Mouse (Mus musculus) MEL (cell line): ENCODE measurements around the gene Diaph2. TPM values are rescaled to one million over a fixed set of nuclear protein-coding genes. Genes with fewer than 3 reads are reported as not detected.

Source experiments
- DNase-seq: peaks from one replicate; pipeline ENCODE4 v3.0.0; 2011; ENCODE audit warnings: low read depth, low spot score
- H3K27ac ChIP-seq: 2 replicates; pipeline ENCODE4 v1.5.1; 2012; ENCODE audit warnings: low read depth, mild to moderate bottlenecking, control low read depth, low read length, moderate library complexity; ENCODE audit not compliant: control insufficient read depth
- H3K27me3 ChIP-seq, 2 experiments: fragments of 150-350 bp in 1 of 2; sonication (generic) in 1 of 2; 2 replicates each; pipeline ENCODE4 v1.6.1; 2012; ENCODE audit warnings: low read length in 2 of 2, mild to moderate bottlenecking in 2 of 2, improper control_type of control experiment in 1 of 2, moderate library complexity in 1 of 2; ENCODE audit not compliant: insufficient read depth in 2 of 2, control insufficient read depth in 1 of 2
- H3K36me3 ChIP-seq, 2 experiments: 2 replicates each; pipeline ENCODE4 v1.6.1; 2012 to 2014; ENCODE audit warnings: low read length in 2 of 2, improper control_type of control experiment in 1 of 2, inconsistent platforms in 1 of 2, mild to moderate bottlenecking in 1 of 2; ENCODE audit not compliant: insufficient read depth in 2 of 2, control insufficient read depth in 1 of 2
- H3K4me1 ChIP-seq, 2 experiments: fragments of 150-350 bp in 1 of 2; sonication (generic) in 1 of 2; 2 replicates each; pipeline ENCODE4 v1.6.1; 2012; ENCODE audit warnings: low read length in 2 of 2, improper control_type of control experiment in 1 of 2, mild to moderate bottlenecking in 1 of 2; ENCODE audit not compliant: insufficient read depth in 2 of 2, control insufficient read depth in 1 of 2
- H3K4me3 ChIP-seq, 2 experiments: fragments of 150-350 bp in 1 of 2; sonication (generic) in 1 of 2; 2 replicates each; pipeline ENCODE4 v1.5.1; 2012; ENCODE audit warnings: low read depth in 2 of 2, low read length in 2 of 2, mild to moderate bottlenecking in 2 of 2, moderate library complexity in 2 of 2, control low read depth in 1 of 2, improper control_type of control experiment in 1 of 2; ENCODE audit not compliant: control insufficient read depth in 1 of 2, insufficient read depth in 1 of 2
- H3K79me2 ChIP-seq: 2 replicates; pipeline ENCODE4 v1.6.1; 2012; ENCODE audit warnings: mild to moderate bottlenecking, low read length, moderate library complexity; ENCODE audit not compliant: control insufficient read depth, poor library complexity, insufficient read depth
- H3K9ac ChIP-seq: 2 replicates; pipeline ENCODE4 v1.6.1; 2012; ENCODE audit warnings: low read depth, mild to moderate bottlenecking, control low read depth, low read length, moderate library complexity; ENCODE audit not compliant: control insufficient read depth, poor library complexity, severe bottlenecking
- H3K9me3 ChIP-seq: fragments of 150-350 bp; sonication (generic); replicated peaks from 2 replicates; pipeline ENCODE4 v1.6.1; 2012; ENCODE audit warnings: mild to moderate bottlenecking, low read length, improper control_type of control experiment, moderate library complexity; ENCODE audit not compliant: insufficient read depth
- BHLHE40 ChIP-seq: IDR thresholded peaks from 2 replicates; pipeline ENCODE4 v1.6.1; 2012; ENCODE audit warnings: low read depth, mild to moderate bottlenecking, inconsistent platforms, low read length, improper control_type of control experiment, borderline replicate concordance
- E2F4 ChIP-seq: IDR thresholded peaks from 2 replicates; pipeline ENCODE4 v1.6.1; 2011; ENCODE audit warnings: low read depth, low read length, improper control_type of control experiment, borderline replicate concordance
- ELF1 ChIP-seq: IDR thresholded peaks from 2 replicates; pipeline ENCODE4 v1.6.1; 2014; ENCODE audit warnings: low read depth, mild to moderate bottlenecking, inconsistent platforms, low read length, improper control_type of control experiment, moderate library complexity
- EP300 ChIP-seq, 2 experiments: IDR thresholded peaks; 2 replicates each; pipeline ENCODE4 v1.6.1; 2011; ENCODE audit warnings: improper control_type of control experiment in 2 of 2, low read length in 2 of 2, low read depth in 1 of 2, mild to moderate bottlenecking in 1 of 2
- JUND ChIP-seq: IDR thresholded peaks from 2 replicates; pipeline ENCODE4 v1.6.1; 2011; ENCODE audit warnings: low read depth, mild to moderate bottlenecking, improper control_type of control experiment, low read length
- MEF2A ChIP-seq: IDR thresholded peaks from 2 replicates; pipeline ENCODE4 v1.6.1; 2014; ENCODE audit warnings: low read depth, mild to moderate bottlenecking, inconsistent platforms, low read length, improper control_type of control experiment; ENCODE audit not compliant: poor library complexity, insufficient replicate concordance, severe bottlenecking; ENCODE audit errors: extremely low read depth
- MXI1 ChIP-seq: IDR thresholded peaks from 2 replicates; pipeline ENCODE4 v1.6.1; 2011; ENCODE audit warnings: mild to moderate bottlenecking, low read depth, low read length, improper control_type of control experiment
- NELFE ChIP-seq: IDR thresholded peaks from 2 replicates; pipeline ENCODE4 v1.6.1; 2011; ENCODE audit warnings: low read depth, low read length, improper control_type of control experiment
- NRF1 ChIP-seq: IDR thresholded peaks from 2 replicates; pipeline ENCODE4 v1.6.1; 2014; ENCODE audit warnings: low read depth, mild to moderate bottlenecking, inconsistent platforms, low read length, improper control_type of control experiment, moderate library complexity; ENCODE audit not compliant: poor library complexity, insufficient read depth, severe bottlenecking
- TBP ChIP-seq: IDR thresholded peaks from 2 replicates; pipeline ENCODE4 v1.8.0; 2011; ENCODE audit warnings: low read depth, low read length, improper control_type of control experiment
- USF1 ChIP-seq: IDR thresholded peaks from 2 replicates; pipeline ENCODE4 v1.6.1; 2014; ENCODE audit warnings: low read depth, mild to moderate bottlenecking, inconsistent platforms, low read length, improper control_type of control experiment, moderate library complexity
- USF2 ChIP-seq, 2 experiments: IDR thresholded peaks; 2 replicates each; pipeline ENCODE4 v1.6.1; 2011 to 2012; ENCODE audit warnings: improper control_type of control experiment in 2 of 2, low read length in 2 of 2, borderline replicate concordance in 1 of 2, inconsistent platforms in 1 of 2, low read depth in 1 of 2, mild to moderate bottlenecking in 1 of 2; ENCODE audit not compliant: insufficient read depth in 1 of 2
- polyA plus RNA-seq, 2 experiments: library from polyadenylated mRNA; stranded (reverse) in 1 of 2; unstranded in 1 of 2; fragments of >175 nt in 1 of 2; fragments of >200 nt in 1 of 2; gene quantifications; 2 replicates each; pipeline versions ENCODE4 v1.2.1 to v1.2.4; 2012; ENCODE audit warnings: low replicate concordance in 2 of 2, low read depth in 1 of 2; ENCODE audit not compliant: insufficient read length in 2 of 2, insufficient read depth in 1 of 2, missing spikeins in 1 of 2
- total RNA-seq: library from RNA; depleted of rRNA; stranded (reverse); fragments of 300-350 nt; gene quantifications from 2 replicates; pipeline ENCODE4 v1.2.3, GENCODE M21; 2012

Diaph2 gene
- total and polyA plus RNA-seq, 3 experiments, result 0.03 TPM; not detected in 2

GRCm38 (mm10) chrX:130350808-130351435, 601.4 kb downstream of the Diaph2 start:
- H3K27me3 ChIP-seq, result no peaks in the 10 kb centered on the region
- no peak overlapping the region for H3K27ac ChIP-seq
- H3K36me3 ChIP-seq, result no peaks in the 10 kb centered on the region

GRCm38 (mm10) chrX:130351480-130351879, 601.9 kb downstream of the Diaph2 start:
- H3K79me2 ChIP-seq, result no peaks in the 10 kb centered on the region
- no peak for DNase-seq
- no peak overlapping the region for H3K27ac ChIP-seq
- TF ChIP-seq USF2 (IDR thresholded peaks at IDR 0.05; ENCODE audit: borderline replicate concordance in 1 of 2, insufficient read depth in 1 of 2, low read depth in 1 of 2, low read length in 2 of 2) (no peak), TBP (no peak)
- H3K27me3 ChIP-seq, result no peaks in the 10 kb centered on the region
- H3K4me3 ChIP-seq, result no peak overlapping the region
- H3K9me3 ChIP-seq, result no peaks in the 10 kb centered on the region
- no peak overlapping the region for H3K9ac ChIP-seq
- H3K36me3 ChIP-seq, result no peaks in the 10 kb centered on the region
- H3K4me1 ChIP-seq, result no peaks in the 10 kb centered on the region

More at GRCm38 (mm10) chrX:130350808-130351435, 601.4 kb downstream of the Diaph2 start:
- Histone ChIP-seq H3K4me3 (no peak overlapping the region), H3K9ac (no peak overlapping the region), H3K79me2 (no peaks in the 10 kb centered on the region), H3K9me3 (no peaks in the 10 kb centered on the region), H3K4me1 (no peaks in the 10 kb centered on the region)
- no peak for DNase-seq
- TF ChIP-seq JUND (no peak), MEF2A (no peak), USF1 (no peak), E2F4 (no peak), NRF1 (no peak), NELFE (no peak), EP300 (IDR thresholded peaks at IDR 0.05; ENCODE audit: low read depth in 1 of 2, low read length in 2 of 2) (no peak), ELF1 (no peak), BHLHE40 (no peak), USF2 (IDR thresholded peaks at IDR 0.05; ENCODE audit: borderline replicate concordance in 1 of 2, insufficient read depth in 1 of 2, low read depth in 1 of 2, low read length in 2 of 2) (no peak), MXI1 (no peak)
